Mouse (Mus musculus) liver, adult (tissue): ENCODE data around the gene Arhgef39.

ENCODE experiments used
- GATA4 ChIP-seq: IDR thresholded peaks from 2 replicates; pipeline ENCODE4 v1.6.1; 2014; ENCODE audit warnings: mild to moderate bottlenecking, low read length; ENCODE audit not compliant: insufficient replicate concordance

Gene Arhgef39

GRCm38 (mm10) chr4:43499407-43500333, at the start of gene Arhgef39:
Gene Arhgef39, minus strand, starts transcription at chr4:43499695.
- no peak for TF ChIP-seq GATA4

- TF ChIP-seq GATA4, result no peak
Measured at GRCm38 (mm10) chr4:43549055-43549454, 49.6 kb upstream of the Arhgef39 start.

GRCm38 (mm10) chr4:43547160-43547559, 47.7 kb upstream of the Arhgef39 start:
- TF ChIP-seq GATA4, result no peak

- no peak for TF ChIP-seq GATA4
Measured at GRCm38 (mm10) chr4:43546375-43547047, 47.0 kb upstream of the Arhgef39 start.

- TF ChIP-seq GATA4, result no peak
Measured at GRCm38 (mm10) chr4:43542044-43542443, 42.5 kb upstream of the Arhgef39 start.

GRCm38 (mm10) chr4:43536031-43536430, 36.5 kb upstream of the Arhgef39 start:
- no peak for TF ChIP-seq GATA4

- no peak for TF ChIP-seq GATA4
Measured at GRCm38 (mm10) chr4:43535628-43536027, 36.1 kb upstream of the Arhgef39 start.

- TF ChIP-seq GATA4, result 0 out of 2 replicates have a peak, but pooled peaks have one; percentile 58
Measured at GRCm38 (mm10) chr4:43533270-43533669, 33.8 kb upstream of the Arhgef39 start.

- TF ChIP-seq GATA4, result no peak
Measured at GRCm38 (mm10) chr4:43530581-43530980, 31.1 kb upstream of the Arhgef39 start.

GRCm38 (mm10) chr4:43530081-43530501, 30.6 kb upstream of the Arhgef39 start:
- TF ChIP-seq GATA4, result no peak

- TF ChIP-seq GATA4, result no peak
Measured at GRCm38 (mm10) chr4:43528487-43528886, 29.0 kb upstream of the Arhgef39 start.

- TF ChIP-seq GATA4, result no peak
Measured at GRCm38 (mm10) chr4:43527880-43528279, 28.4 kb upstream of the Arhgef39 start.

- TF ChIP-seq GATA4, result no peak
Measured at GRCm38 (mm10) chr4:43519956-43520355, 20.5 kb upstream of the Arhgef39 start.

GRCm38 (mm10) chr4:43519551-43519950, 20.1 kb upstream of the Arhgef39 start:
- no peak for TF ChIP-seq GATA4

GRCm38 (mm10) chr4:43515764-43516708, 16.5 kb upstream of the Arhgef39 start:
- no peak for TF ChIP-seq GATA4
